Mouse (Mus musculus): ENCODE results near the gene Mcm3. TPM values are rescaled to one million over a fixed set of nuclear protein-coding genes. Genes with fewer than 3 reads are reported as not detected.

The Mcm3 gene
- polyA plus RNA-seq, 1 experiment from 2014 or later: 142 TPM

DNA sequence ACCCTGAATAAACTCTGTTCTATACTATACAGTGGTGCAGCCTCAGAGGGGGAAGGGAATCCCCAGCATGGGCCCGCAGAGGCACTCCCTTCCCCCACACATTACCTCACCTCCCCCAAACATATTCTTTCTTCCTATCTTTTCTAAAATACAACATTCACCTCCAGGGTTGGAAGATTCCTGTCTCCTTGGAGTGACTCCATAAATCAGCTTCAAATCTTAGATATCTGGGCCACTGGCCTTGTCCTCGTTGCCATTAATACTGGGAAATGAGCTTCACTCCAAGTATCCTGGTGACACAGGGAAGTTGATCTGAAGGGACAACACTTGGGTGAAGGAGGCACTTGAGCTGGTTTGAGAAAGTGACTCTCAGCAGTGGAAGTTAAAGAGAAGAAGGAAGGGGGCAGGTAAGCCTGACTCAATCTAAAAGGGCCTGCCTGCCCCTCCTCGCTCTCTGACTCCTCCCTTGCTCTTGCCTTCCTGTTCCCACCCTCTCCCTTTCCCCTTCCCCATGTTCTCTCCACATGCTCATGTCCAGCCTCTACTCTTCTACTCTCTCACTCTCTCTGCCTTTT, 16.5 kb upstream of the Mcm3 start:
- 73% methylated on average over 3 of the region's 3 CpGs for WGBS (ENCODE audit: insufficient replicate concordance)
- no peaks in the 10 kb centered on the region for H3K36me3 ChIP-seq (ENCODE audit: control insufficient read depth, insufficient read depth, low read length)
- no peak overlapping the region for H3K4me3 ChIP-seq (ENCODE audit: low read depth, low read length)
- no peak for ATAC-seq (replicated peaks; ENCODE audit: insufficient number of reproducible peaks, low FRiP score, low TSS enrichment)
- H3K27me3 ChIP-seq (ENCODE audit: control insufficient read depth, insufficient read depth, low read length): no peaks in the 10 kb centered on the region
- H3K9ac ChIP-seq (ENCODE audit: low read depth, low read length): no peak overlapping the region
- no peaks in the 10 kb centered on the region for H3K9me3 ChIP-seq (replicated peaks; ENCODE audit: control insufficient read depth, low read length)
- no peak overlapping the region for H3K4me2 ChIP-seq
- no peak overlapping the region for H3K27ac ChIP-seq (ENCODE audit: low read depth, low read length)
- H3K4me1 ChIP-seq (ENCODE audit: control insufficient read depth, insufficient read depth, low read length): no peaks in the 10 kb centered on the region

DNA sequence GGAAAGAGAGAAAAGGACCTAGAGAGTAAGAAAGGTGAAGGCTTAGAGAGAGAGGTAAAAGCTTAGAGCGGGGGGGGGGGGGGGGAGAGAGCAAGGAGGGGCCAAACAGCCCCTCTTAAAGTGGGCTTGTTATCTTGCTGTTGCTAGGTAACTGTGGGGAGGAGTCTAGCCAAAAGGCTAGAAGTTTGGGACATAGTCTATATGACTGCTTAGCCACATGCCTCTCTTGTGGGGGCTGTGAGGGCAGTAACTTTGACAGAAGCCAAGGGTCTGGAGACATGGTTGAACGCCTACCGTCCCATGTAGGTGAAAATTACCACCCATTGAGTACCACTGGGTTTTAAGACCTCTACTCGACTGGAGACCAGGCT, 13.0 kb upstream of the Mcm3 start:
- whole genome bisulfite sequencing (ENCODE audit: insufficient replicate concordance): 69% methylated on average over 3 of the region's 4 CpGs
- Histone ChIP-seq H3K9me3 (replicated peaks; ENCODE audit: control insufficient read depth, low read length) (no peaks in the 10 kb centered on the region), H3K4me2 (no peak overlapping the region), H3K36me3 (ENCODE audit: control insufficient read depth, insufficient read depth, low read length) (no peaks in the 10 kb centered on the region), H3K27ac (ENCODE audit: low read depth, low read length) (no peak overlapping the region), H3K4me1 (ENCODE audit: control insufficient read depth, insufficient read depth, low read length) (no peaks in the 10 kb centered on the region), H3K9ac (ENCODE audit: low read depth, low read length) (no peak overlapping the region), H3K4me3 (ENCODE audit: low read depth, low read length) (no peak overlapping the region), H3K27me3 (ENCODE audit: control insufficient read depth, insufficient read depth, low read length) (no peaks in the 10 kb centered on the region)
- ATAC-seq (replicated peaks; ENCODE audit: insufficient number of reproducible peaks, low FRiP score, low TSS enrichment): no peak

DNA sequence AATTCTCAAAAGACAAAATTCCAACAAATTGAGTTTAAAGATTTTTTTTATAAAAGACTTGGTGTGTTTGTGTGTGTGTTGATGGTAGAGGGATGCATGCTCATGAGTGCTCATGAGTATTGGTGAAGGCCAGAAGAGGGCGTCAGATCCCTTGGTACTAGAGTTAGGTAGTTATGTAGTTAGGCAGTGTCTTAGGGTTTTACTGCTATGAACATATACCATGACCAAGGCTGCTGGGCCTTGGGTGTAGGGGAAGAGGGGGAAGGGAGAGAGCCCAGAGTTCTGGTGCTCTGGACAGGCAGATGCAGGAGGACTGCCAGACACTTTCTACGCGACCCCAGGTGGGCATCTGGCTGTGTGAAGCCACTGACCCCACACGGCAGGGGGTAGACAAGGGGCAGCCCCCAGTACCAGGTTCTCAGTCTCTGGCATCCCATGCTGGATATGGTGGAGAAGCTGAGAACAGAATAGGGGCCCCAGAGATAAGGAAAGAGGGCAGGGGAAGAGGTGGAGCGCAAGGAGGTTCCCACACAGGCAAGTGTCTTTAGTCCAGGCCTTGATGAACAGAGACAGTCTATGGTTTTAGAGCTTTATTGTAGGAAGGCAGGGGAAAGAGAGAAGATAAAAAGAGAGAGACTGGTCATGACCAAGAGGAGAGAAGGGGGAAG, 12.5 kb upstream of the Mcm3 start:
- Histone ChIP-seq H3K27ac (ENCODE audit: low read depth, low read length) (no peak overlapping the region), H3K4me3 (ENCODE audit: low read depth, low read length) (no peak overlapping the region), H3K4me2 (no peak overlapping the region), H3K9ac (ENCODE audit: low read depth, low read length) (no peak overlapping the region), H3K9me3 (replicated peaks; ENCODE audit: control insufficient read depth, low read length) (no peaks in the 10 kb centered on the region), H3K27me3 (ENCODE audit: control insufficient read depth, insufficient read depth, low read length) (no peaks in the 10 kb centered on the region), H3K4me1 (ENCODE audit: control insufficient read depth, insufficient read depth, low read length) (no peaks in the 10 kb centered on the region), H3K36me3 (ENCODE audit: control insufficient read depth, insufficient read depth, low read length) (no peaks in the 10 kb centered on the region)
- ATAC-seq (replicated peaks; ENCODE audit: insufficient number of reproducible peaks, low FRiP score, low TSS enrichment): no peak
- WGBS (ENCODE audit: insufficient replicate concordance): 67% methylated on average over 5 of the region's 5 CpGs

DNA sequence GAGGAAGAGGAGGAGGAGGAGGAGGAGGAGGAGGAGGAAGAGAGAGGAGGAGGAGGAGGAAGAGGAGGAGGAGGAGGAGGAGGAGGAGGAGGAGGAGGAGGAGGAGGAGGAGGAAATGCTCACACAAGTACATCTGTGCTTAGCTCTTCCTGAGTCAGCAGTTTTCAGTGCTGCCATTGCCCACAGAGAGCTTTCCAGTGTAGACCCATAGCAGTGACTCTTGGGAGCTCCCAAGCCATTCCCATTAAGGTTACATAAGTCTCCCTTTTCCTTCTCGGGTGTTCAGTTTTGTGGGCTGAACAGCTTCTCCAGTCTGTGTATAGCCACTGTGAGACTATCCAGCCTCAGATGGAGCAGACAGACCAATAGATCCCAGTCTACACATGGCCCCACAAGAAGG, 10.4 kb upstream of the Mcm3 start:
- Histone ChIP-seq H3K4me2 (no peak overlapping the region), H3K9ac (ENCODE audit: low read depth, low read length) (no peak overlapping the region), H3K4me3 (ENCODE audit: low read depth, low read length) (no peak overlapping the region), H3K36me3 (ENCODE audit: control insufficient read depth, insufficient read depth, low read length) (no peaks in the 10 kb centered on the region), H3K27ac (ENCODE audit: low read depth, low read length) (no peak overlapping the region), H3K27me3 (ENCODE audit: control insufficient read depth, insufficient read depth, low read length) (no peaks in the 10 kb centered on the region), H3K4me1 (ENCODE audit: control insufficient read depth, insufficient read depth, low read length) (no peaks in the 10 kb centered on the region), H3K9me3 (replicated peaks; ENCODE audit: control insufficient read depth, low read length) (no peaks in the 10 kb centered on the region)
- 93% methylated on average over 1 of the region's 1 CpGs for WGBS (ENCODE audit: insufficient replicate concordance)
- ATAC-seq (replicated peaks; ENCODE audit: insufficient number of reproducible peaks, low FRiP score, low TSS enrichment): no peak

DNA sequence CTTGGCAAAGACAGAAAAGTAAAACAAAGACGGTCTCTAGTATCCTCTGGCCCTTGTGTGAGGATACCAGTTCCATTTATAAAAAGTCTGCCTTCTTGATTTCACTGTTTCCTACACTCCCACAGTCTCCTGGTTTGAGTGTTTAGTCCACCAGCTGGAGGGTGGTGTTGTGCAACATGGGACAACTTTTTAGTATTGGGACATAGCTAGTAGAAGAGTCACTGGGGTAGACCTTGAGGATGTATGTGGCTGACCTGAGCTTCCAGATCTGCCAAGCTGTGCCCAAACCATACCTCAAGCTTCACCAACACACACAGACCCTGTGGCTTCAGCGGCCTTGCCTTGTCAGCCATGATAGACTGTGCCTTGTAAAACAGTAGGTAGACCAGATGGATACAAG, 7.9 kb upstream of the Mcm3 start:
- H3K4me1 ChIP-seq (ENCODE audit: control insufficient read depth, insufficient read depth, low read length): no peaks in the 10 kb centered on the region
- no peaks in the 10 kb centered on the region for H3K9me3 ChIP-seq (replicated peaks; ENCODE audit: control insufficient read depth, low read length)
- H3K27me3 ChIP-seq (ENCODE audit: control insufficient read depth, insufficient read depth, low read length): no peaks in the 10 kb centered on the region
- WGBS (ENCODE audit: insufficient replicate concordance): 78% methylated on average over 2 of the region's 2 CpGs
- no peak for ATAC-seq (replicated peaks; ENCODE audit: insufficient number of reproducible peaks, low FRiP score, low TSS enrichment)
- H3K9ac ChIP-seq (ENCODE audit: low read depth, low read length): no peak overlapping the region
- H3K4me2 ChIP-seq: no peak overlapping the region
- H3K4me3 ChIP-seq (ENCODE audit: low read depth, low read length): no peak overlapping the region
- no peak overlapping the region for H3K27ac ChIP-seq (ENCODE audit: low read depth, low read length)
- H3K36me3 ChIP-seq (ENCODE audit: control insufficient read depth, insufficient read depth, low read length): no peaks in the 10 kb centered on the region

DNA sequence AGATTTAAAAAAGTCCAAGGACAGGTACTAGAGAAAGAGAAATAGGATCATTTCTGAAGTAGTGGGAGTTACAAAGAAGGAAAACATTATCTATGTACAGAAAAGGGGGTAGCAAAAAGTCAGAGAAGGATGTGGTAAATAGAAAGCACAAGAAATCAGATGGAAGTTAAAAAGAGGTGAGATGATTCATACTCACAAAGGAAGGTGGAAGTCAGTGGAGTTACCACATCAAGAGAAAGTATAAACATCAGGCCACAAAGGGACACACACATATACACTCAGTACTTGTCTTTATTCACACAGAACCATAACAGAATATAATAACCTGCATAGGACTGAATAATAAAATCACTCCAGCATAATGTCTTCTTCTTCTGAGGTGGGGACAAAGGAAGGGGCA, 4.9 kb upstream of the Mcm3 start:
- Histone ChIP-seq H3K9ac (ENCODE audit: low read depth, low read length) (no peak overlapping the region), H3K4me3 (ENCODE audit: low read depth, low read length) (no peak overlapping the region), H3K27me3 (ENCODE audit: control insufficient read depth, insufficient read depth, low read length) (no peaks in the 10 kb centered on the region), H3K27ac (ENCODE audit: low read depth, low read length) (no peak overlapping the region), H3K36me3 (ENCODE audit: control insufficient read depth, insufficient read depth, low read length) (no peaks in the 10 kb centered on the region), H3K9me3 (replicated peaks; ENCODE audit: control insufficient read depth, low read length) (no peaks in the 10 kb centered on the region), H3K4me2 (no peak overlapping the region), H3K4me1 (ENCODE audit: control insufficient read depth, insufficient read depth, low read length) (no peaks in the 10 kb centered on the region)
- ATAC-seq (replicated peaks; ENCODE audit: insufficient number of reproducible peaks, low FRiP score, low TSS enrichment): no peak

DNA sequence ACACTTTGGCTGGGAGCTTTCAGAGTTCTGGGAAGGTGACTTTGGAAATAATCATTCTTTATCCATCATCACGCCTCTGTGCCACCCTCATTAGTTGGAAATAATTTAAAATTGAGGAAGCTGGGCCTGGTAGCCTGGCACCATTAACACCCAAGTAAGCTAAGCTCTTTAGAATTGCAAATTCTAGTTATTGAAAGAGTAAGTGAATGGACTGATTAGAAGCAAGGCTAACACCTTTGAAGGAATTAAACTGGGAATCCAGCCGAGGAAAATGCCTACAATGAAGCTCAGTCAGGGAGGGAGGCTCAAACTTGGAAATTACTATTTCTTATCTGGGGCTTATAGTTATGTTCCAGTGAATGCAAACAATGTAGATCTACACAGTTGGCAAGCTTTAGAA, 3.8 kb upstream of the Mcm3 start:
- Histone ChIP-seq H3K27me3 (ENCODE audit: control insufficient read depth, insufficient read depth, low read length) (no peaks in the 10 kb centered on the region), H3K4me3 (ENCODE audit: low read depth, low read length) (no peak overlapping the region), H3K9me3 (replicated peaks; ENCODE audit: control insufficient read depth, low read length) (no peaks in the 10 kb centered on the region), H3K4me1 (ENCODE audit: control insufficient read depth, insufficient read depth, low read length) (no peaks in the 10 kb centered on the region), H3K4me2 (no peak overlapping the region), H3K36me3 (ENCODE audit: control insufficient read depth, insufficient read depth, low read length) (no peaks in the 10 kb centered on the region), H3K9ac (ENCODE audit: low read depth, low read length) (no peak overlapping the region), H3K27ac (ENCODE audit: low read depth, low read length) (no peak overlapping the region)
- ATAC-seq (replicated peaks; ENCODE audit: insufficient number of reproducible peaks, low FRiP score, low TSS enrichment): no peak
- 57% methylated on average over 2 of the region's 2 CpGs for WGBS (ENCODE audit: insufficient replicate concordance)

DNA sequence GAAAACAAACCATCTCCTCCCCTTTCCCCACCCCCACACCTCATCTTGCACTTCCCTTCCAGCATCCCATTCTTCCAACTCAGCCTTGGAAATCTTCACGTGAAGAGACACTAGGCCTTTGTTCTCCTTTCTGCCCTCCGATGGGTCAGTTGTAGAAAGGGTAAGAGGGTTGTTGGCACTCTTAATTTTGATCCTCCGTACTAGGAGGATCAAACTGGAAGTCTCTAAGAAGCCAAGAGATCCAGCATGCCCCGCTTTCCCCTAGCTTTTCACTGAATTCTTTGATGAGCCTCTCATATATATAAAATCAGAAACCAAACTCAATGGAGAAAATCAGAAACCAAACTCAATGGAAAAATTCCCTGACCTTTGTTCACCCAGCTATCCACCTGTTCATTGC, 3.4 kb upstream of the Mcm3 start:
- H3K4me1 ChIP-seq (ENCODE audit: control insufficient read depth, insufficient read depth, low read length): no peaks in the 10 kb centered on the region
- no peaks in the 10 kb centered on the region for H3K27me3 ChIP-seq (ENCODE audit: control insufficient read depth, insufficient read depth, low read length)
- no peak overlapping the region for H3K9ac ChIP-seq (ENCODE audit: low read depth, low read length)
- no peaks in the 10 kb centered on the region for H3K36me3 ChIP-seq (ENCODE audit: control insufficient read depth, insufficient read depth, low read length)
- ATAC-seq (replicated peaks; ENCODE audit: insufficient number of reproducible peaks, low FRiP score, low TSS enrichment): no peak
- no peak overlapping the region for H3K4me3 ChIP-seq (ENCODE audit: low read depth, low read length)
- no peak overlapping the region for H3K4me2 ChIP-seq
- 56% methylated on average over 4 of the region's 4 CpGs for WGBS (ENCODE audit: insufficient replicate concordance)
- no peaks in the 10 kb centered on the region for H3K9me3 ChIP-seq (replicated peaks; ENCODE audit: control insufficient read depth, low read length)
- H3K27ac ChIP-seq (ENCODE audit: low read depth, low read length): no peak overlapping the region

DNA sequence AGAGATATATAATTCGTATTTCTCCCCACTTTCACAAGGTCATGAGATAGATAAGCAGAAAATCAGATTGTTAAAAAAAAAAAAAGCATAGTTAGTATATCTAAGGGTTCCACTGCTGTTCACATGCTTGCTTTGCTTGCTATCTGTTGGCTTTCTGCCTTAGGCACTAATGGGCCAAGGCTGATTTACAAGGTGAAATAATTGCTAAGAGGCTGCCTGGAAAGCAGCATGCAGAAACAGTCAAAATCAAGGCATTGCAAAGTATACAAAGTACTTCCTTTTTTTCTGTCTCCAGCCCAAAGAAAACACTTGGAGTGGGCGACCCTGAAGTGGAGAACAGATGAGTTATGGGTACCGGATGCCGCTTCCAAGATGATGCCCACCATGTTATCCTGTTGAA, 847 bp upstream of the Mcm3 start:
- Histone ChIP-seq H3K9ac (ENCODE audit: low read depth, low read length) (no peak overlapping the region), H3K27ac (ENCODE audit: low read depth, low read length) (no peak overlapping the region), H3K36me3 (ENCODE audit: control insufficient read depth, insufficient read depth, low read length) (peaks cover 11% of the 10 kb centered on the region), H3K27me3 (ENCODE audit: control insufficient read depth, insufficient read depth, low read length) (no peaks in the 10 kb centered on the region), H3K9me3 (replicated peaks; ENCODE audit: control insufficient read depth, low read length) (no peaks in the 10 kb centered on the region), H3K4me1 (ENCODE audit: control insufficient read depth, insufficient read depth, low read length) (0 out of 2 replicates have a peak, but pooled peaks cover 3% of the 10 kb centered on the region), H3K4me3 (ENCODE audit: low read depth, low read length) (no peak overlapping the region), H3K4me2 (peak overlapping the region; percentile 56; the same call in 1 of the 2 replicates)
- 79% methylated on average over 4 of the region's 4 CpGs for WGBS (ENCODE audit: insufficient replicate concordance)
- no peak for ATAC-seq (replicated peaks; ENCODE audit: insufficient number of reproducible peaks, low FRiP score, low TSS enrichment)
